Mouse (Mus musculus) liver, embryonic 14.5 days (tissue): Measurements from ENCODE around the gene Pcif1. TPM values are rescaled to one million over a fixed set of nuclear protein-coding genes. Genes with fewer than 3 reads are reported as not detected.
A peak's percentile ranks its signal among the peaks of the same experiment; 100 is the strongest.
"Not testable (repeated sequence)": the region's sequence is repeated elsewhere in the genome, so short reads cannot be mapped to it uniquely, and the experiment has no call there.

Experiments used
- ATAC-seq: fragments of 200-750 bp; cut with Nextera tagmentation; 2 replicates; pipeline ENCODE4 v1.8.0; 2017; ENCODE audit warnings: moderate number of reproducible peaks, mild to moderate bottlenecking, moderate library complexity; ENCODE audit not compliant: insufficient read depth
- DNase-seq, 3 experiments: peaks; one replicate each; pipeline ENCODE4 v3.0.0-alpha.2; 2012 to 2013; ENCODE audit warnings: low read depth in 3 of 3, low spot score in 3 of 3
- H3K27ac ChIP-seq: fragments of 300-500 bp; sonication (generic); 2 replicates; pipeline ENCODE4 v1.5.1; 2014; ENCODE audit warnings: moderate library complexity, mild to moderate bottlenecking, control low read depth, inconsistent platforms
- H3K27me3 ChIP-seq: fragments of 300-500 bp; sonication (generic); 2 replicates; pipeline ENCODE4 v1.6.1; 2014; ENCODE audit warnings: mild to moderate bottlenecking, low read length, moderate library complexity; ENCODE audit not compliant: control insufficient read depth, insufficient read depth
- H3K36me3 ChIP-seq: fragments of 300-500 bp; sonication (generic); replicated peaks from 2 replicates; pipeline ENCODE4 v1.6.1; 2014; ENCODE audit warnings: low read depth; ENCODE audit not compliant: control insufficient read depth, insufficient read depth
- H3K4me1 ChIP-seq, 2 experiments: fragments of 200-500 bp in 1 of 2; fragments of 300-500 bp in 1 of 2; sonication (generic) in 1 of 2; replicated peaks; 2 replicates each; pipeline ENCODE4 v1.6.1; 2012 to 2014; ENCODE audit warnings: antibody characterized with exemption in 1 of 2, inconsistent platforms in 1 of 2, low read length in 1 of 2; ENCODE audit not compliant: control insufficient read depth in 2 of 2, insufficient read depth in 2 of 2
- H3K4me2 ChIP-seq: fragments of 300-500 bp; sonication (generic); 2 replicates; pipeline ENCODE4 v1.6.1; 2014; ENCODE audit warnings: low read depth, mild to moderate bottlenecking, control low read depth, moderate library complexity
- H3K4me3 ChIP-seq, 2 experiments: fragments of 200-500 bp in 1 of 2; fragments of 300-500 bp in 1 of 2; sonication (generic) in 1 of 2; 2 replicates each; pipeline ENCODE4 v1.5.1; 2012 to 2014; ENCODE audit warnings: low read depth in 2 of 2, low read length in 2 of 2, mild to moderate bottlenecking in 2 of 2, control low read depth in 1 of 2, inconsistent platforms in 1 of 2, moderate library complexity in 1 of 2; ENCODE audit not compliant: insufficient read depth in 1 of 2
- H3K9ac ChIP-seq: fragments of 300-500 bp; sonication (generic); replicated peaks from 2 replicates; pipeline ENCODE4 v1.6.1; 2014; ENCODE audit warnings: mild to moderate bottlenecking, control low read depth, moderate library complexity
- H3K9me3 ChIP-seq: fragments of 300-500 bp; sonication (generic); 2 replicates; pipeline ENCODE4 v1.6.1; 2016; ENCODE audit warnings: low read length, mixed read lengths; ENCODE audit not compliant: control insufficient read depth
- CTCF ChIP-seq: IDR thresholded peaks from 2 replicates; pipeline ENCODE4 v1.5.1; 2016; ENCODE audit warnings: antibody characterized with exemption, low read depth, control low read depth
- EP300 ChIP-seq: IDR thresholded peaks from 2 replicates; pipeline ENCODE4 v1.6.1; 2016; ENCODE audit warnings: antibody characterized with exemption, low read depth
- WGBS: fragments of 180-500 bp; shearing (Covaris S2); extraction: QIAGEN DNeasy Blood & Tissue Kit; methylation state at CpG from one replicate; pipeline ENCODE4 v1.1.7; 2014; ENCODE audit not compliant: insufficient replicate concordance; 5-methylcytosine and 5-hydroxymethylcytosine counted together
- polyA plus RNA-seq, 2 experiments: library from polyadenylated mRNA; depleted of rRNA in 1 of 2; stranded (reverse) in 1 of 2; unstranded in 1 of 2; fragments of >200 nt; fragmentation: Nextera tagmentation in 1 of 2; extraction: Ambion mirVana in 1 of 2; gene quantifications; 2 replicates each; pipeline versions ENCODE4 v1.2.1 to v1.2.3; 2012 to 2014

Gene Pcif1
- polyA plus RNA-seq, 2 experiments, result 19.6 to 37.5 TPM

DNA sequence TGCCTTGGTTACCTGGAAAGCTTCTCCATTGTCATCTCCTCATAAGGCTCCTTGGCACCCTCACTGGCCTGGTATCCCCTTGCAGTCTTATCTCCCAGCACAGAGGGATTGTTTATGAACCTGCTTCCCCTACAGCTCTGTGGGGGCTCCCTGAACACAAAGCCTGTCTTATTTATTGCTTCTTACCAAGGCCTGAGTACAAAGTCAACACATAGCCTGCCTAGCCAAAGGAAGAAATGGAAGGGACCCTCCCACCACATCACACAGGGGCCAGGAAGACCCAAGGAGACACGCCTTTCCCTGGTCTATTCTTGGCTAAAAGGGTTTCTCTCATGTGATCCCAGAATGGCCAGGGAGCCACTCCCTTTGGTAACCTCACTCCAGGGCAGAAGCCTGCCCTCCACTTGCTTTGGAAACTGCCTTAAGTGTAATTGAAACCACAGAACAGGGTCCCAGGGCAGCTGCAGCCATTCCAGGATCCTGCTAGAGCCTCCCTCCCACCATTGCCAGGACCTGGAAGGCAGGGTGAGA lies 4.8 kb upstream of the Pcif1 start:
- Histone ChIP-seq H3K9me3 (no peaks in the 10 kb centered on the region), H3K4me2 (no peak overlapping the region), H3K4me1 (peaks cover 3 to 11% of the 10 kb centered on the region in 2 experiments), H3K27ac (no peak overlapping the region), H3K9ac (no peak overlapping the region), H3K27me3 (no peaks in the 10 kb centered on the region), H3K36me3 (no peaks in the 10 kb centered on the region), H3K4me3 (no peak overlapping the region)
- ATAC-seq (no peak), DNase-seq (no peak)
- TF ChIP-seq CTCF (no peak), EP300 (no peak)
- 26% methylated on average over 1 of the region's 1 CpGs for WGBS

DNA sequence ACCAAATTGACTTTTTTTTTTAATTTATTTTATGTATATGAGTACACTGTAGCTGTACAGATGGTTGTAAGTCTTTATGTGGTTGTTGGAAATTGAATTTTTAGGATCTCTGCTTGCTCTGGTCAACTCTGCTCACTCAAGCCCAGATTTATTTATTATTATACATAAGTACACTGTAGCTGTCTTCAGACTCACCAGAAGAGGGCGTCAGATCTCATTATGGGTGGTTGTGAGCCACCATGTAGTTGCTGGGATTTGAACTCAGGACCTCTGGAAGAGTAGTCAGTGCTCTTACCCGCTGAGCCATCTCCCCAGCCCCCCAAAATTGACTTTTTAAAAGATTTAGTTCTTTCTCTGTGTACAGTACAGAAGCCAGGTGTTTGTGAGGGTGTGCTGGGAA lies 3.5 kb upstream of the Pcif1 start:
- DNase-seq, H3K4me3 ChIP-seq, H3K9ac ChIP-seq, H3K4me2 ChIP-seq, H3K27me3 ChIP-seq, ATAC-seq, H3K27ac ChIP-seq, H3K36me3 ChIP-seq, H3K9me3 ChIP-seq: not testable (repeated sequence)
- 0 out of 2 replicates have a peak, but pooled peaks have one; percentile 4 for TF ChIP-seq CTCF
- peaks cover 5 to 13% of the 10 kb centered on the region in 2 experiments for H3K4me1 ChIP-seq
- 34% methylated on average over 2 of the region's 2 CpGs for WGBS

DNA sequence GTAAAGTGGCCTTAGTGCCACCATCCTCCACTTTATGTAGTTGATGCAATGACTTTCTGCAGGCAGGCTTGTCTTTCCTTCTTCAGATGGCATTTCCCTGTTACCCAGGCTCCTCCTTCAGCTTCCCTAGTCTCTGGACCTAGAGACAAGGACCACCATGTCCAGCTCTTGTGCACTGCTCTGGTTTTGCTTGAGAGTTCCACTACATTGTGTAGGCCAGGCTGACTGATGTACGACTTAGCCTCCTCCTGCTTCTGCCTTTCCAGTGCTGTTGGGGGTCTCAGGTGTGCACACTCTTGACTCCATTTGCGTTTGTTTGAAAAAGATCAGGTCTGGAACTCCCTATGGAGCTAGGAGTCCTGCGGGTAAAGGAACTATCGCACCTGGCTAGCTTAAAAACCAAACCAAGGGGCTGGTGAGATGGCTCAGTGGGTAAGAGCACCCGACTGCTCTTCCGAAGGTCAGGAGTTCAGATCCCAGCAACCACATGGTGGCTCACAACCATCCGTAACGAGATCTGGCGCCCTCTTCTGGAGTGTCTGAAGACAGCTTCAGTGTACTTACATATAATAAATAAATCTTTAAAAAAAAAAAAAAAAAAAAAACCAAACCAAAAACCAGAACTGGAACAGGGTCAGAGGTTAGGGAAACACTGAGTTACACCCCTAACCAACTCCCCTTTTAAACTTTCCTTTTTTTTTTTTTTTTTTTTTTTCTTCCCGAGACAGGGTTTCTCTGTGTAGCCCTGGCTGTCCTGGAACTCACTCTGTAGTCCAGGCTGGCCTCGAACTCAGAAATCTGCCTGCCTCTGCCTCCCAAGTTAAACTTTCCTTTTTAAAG lies 1.5 kb upstream of the Pcif1 start:
- not testable (repeated sequence) for H3K27me3 ChIP-seq, ATAC-seq, DNase-seq, H3K9me3 ChIP-seq, H3K9ac ChIP-seq, H3K27ac ChIP-seq, H3K36me3 ChIP-seq
- peak overlapping the region; percentile 86 to 88 for H3K4me3 ChIP-seq
- TF ChIP-seq CTCF, result peak; percentile 22
- H3K4me1 ChIP-seq, result peaks cover 8 to 18% of the 10 kb centered on the region in 2 experiments
- 75% methylated on average over 11 of the region's 11 CpGs for WGBS
- H3K4me2 ChIP-seq, result peak overlapping the region; percentile 87

DNA sequence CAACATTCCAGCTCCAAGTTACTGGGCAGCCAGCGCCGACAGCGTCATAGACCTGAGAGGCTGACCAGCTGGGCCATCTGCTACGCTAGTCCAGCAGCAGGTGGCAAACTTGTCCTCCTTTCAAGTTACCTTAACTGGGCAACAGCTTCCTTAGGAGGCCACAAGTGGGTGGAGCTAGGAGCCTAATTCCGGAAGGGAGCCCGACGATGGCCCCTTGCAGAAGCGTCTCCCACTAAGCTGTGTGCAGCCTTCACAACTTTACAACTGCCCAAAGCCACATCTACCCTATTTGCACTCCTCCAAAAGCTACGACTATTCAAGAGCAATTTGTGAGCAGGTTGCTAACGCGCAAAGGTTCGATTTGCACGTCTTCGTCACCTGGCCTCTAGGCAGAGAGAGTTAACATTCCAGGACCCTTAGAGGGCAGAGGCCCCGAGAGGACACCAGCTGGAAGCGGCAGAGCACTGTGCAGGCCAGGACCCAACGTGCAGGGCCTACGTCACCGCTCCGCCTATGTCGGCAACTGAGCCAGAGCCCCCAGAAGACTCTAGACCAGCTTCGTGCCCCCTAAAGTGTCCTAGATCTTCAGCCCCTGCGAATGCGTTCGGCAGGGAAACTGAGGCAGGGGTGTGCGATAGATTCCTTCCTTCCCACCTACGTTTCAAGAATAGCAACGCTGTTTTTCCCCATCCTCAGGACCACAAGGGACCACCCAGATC lies 436 bp upstream of the Pcif1 start:
- no peaks in the 10 kb centered on the region for H3K9me3 ChIP-seq
- H3K9ac ChIP-seq, result peak overlapping the region; percentile 99
- peaks cover 8 to 18% of the 10 kb centered on the region in 2 experiments for H3K4me1 ChIP-seq
- peak overlapping the region; percentile 88 for H3K27ac ChIP-seq
- peak overlapping the region; percentile 87 for H3K4me2 ChIP-seq
- peaks cover 10% of the 10 kb centered on the region for H3K36me3 ChIP-seq
- no peaks in the 10 kb centered on the region for H3K27me3 ChIP-seq
- WGBS, result 2% methylated on average over 28 of the region's 28 CpGs
- peak overlapping the region; percentile 86 to 88 for H3K4me3 ChIP-seq
- ATAC-seq (peak; percentile 50), DNase-seq (peak; percentile 69 to 81 (median 77))
- TF ChIP-seq CTCF (peak; percentile 53), EP300 (no peak)
